Mouse (Mus musculus): ENCODE measurements around the gene Fez1. TPM values are rescaled to one million over a fixed set of nuclear protein-coding genes. Genes with fewer than 3 reads are reported as not detected.

The Fez1 gene
- polyA plus RNA-seq, 1 experiment from 2014 or later: not detected

GRCm38 (mm10) chr9:36862576-36862975 is 40.9 kb downstream of the Fez1 start:
- 41% methylated on average over 2 of the region's 2 CpGs for WGBS (ENCODE audit: missing documents)
- H3K79me2 ChIP-seq (ENCODE audit: inconsistent target): no peaks in the 10 kb centered on the region
- no peak overlapping the region for H3K27ac ChIP-seq
- H3K4me3 ChIP-seq (ENCODE audit: inconsistent target): no peak overlapping the region
- no peaks in the 10 kb centered on the region for H3K36me3 ChIP-seq (ENCODE audit: inconsistent target)

- Histone ChIP-seq H3K79me2 (ENCODE audit: inconsistent target) (no peaks in the 10 kb centered on the region), H3K4me3 (ENCODE audit: inconsistent target) (no peak overlapping the region), H3K27ac (no peak overlapping the region), H3K36me3 (ENCODE audit: inconsistent target) (no peaks in the 10 kb centered on the region)
- WGBS (ENCODE audit: missing documents): 73% methylated on average over 3 of the region's 3 CpGs
Measured at GRCm38 (mm10) chr9:36863694-36864093, 42.0 kb downstream of the Fez1 start.

- no peaks in the 10 kb centered on the region for H3K79me2 ChIP-seq (ENCODE audit: inconsistent target)
- no peak overlapping the region for H3K27ac ChIP-seq
- WGBS (ENCODE audit: missing documents): 78% methylated on average over 4 of the region's 4 CpGs
Measured at GRCm38 (mm10) chr9:36864862-36865813, 43.5 kb downstream of the Fez1 start.

GRCm38 (mm10) chr9:36868662-36869061 is 47.0 kb downstream of the Fez1 start:
- 86% methylated on average over 6 of the region's 6 CpGs for WGBS (ENCODE audit: missing documents)
- Histone ChIP-seq H3K27ac (no peak overlapping the region), H3K79me2 (ENCODE audit: inconsistent target) (no peaks in the 10 kb centered on the region), H3K4me3 (ENCODE audit: inconsistent target) (no peak overlapping the region), H3K36me3 (ENCODE audit: inconsistent target) (no peaks in the 10 kb centered on the region)

More at GRCm38 (mm10) chr9:36864862-36865813, 43.5 kb downstream of the Fez1 start:
- Histone ChIP-seq H3K36me3 (ENCODE audit: inconsistent target) (no peaks in the 10 kb centered on the region), H3K4me3 (ENCODE audit: inconsistent target) (no peak overlapping the region)

GRCm38 (mm10) chr9:36870263-36870662 is 48.6 kb downstream of the Fez1 start:
- Histone ChIP-seq H3K36me3 (ENCODE audit: inconsistent target) (no peaks in the 10 kb centered on the region), H3K4me3 (ENCODE audit: inconsistent target) (no peak overlapping the region), H3K79me2 (ENCODE audit: inconsistent target) (no peaks in the 10 kb centered on the region), H3K27ac (no peak overlapping the region)
- WGBS (ENCODE audit: missing documents): 14% methylated on average over 1 of the region's 1 CpGs

- Histone ChIP-seq H3K36me3 (ENCODE audit: inconsistent target) (no peaks in the 10 kb centered on the region), H3K79me2 (ENCODE audit: inconsistent target) (no peaks in the 10 kb centered on the region), H3K27ac (no peak overlapping the region), H3K4me3 (ENCODE audit: inconsistent target) (no peak overlapping the region)
- 88% methylated on average over 2 of the region's 2 CpGs for WGBS (ENCODE audit: missing documents)
Measured at GRCm38 (mm10) chr9:36873796-36874195, 52.1 kb downstream of the Fez1 start.

- no peak overlapping the region for H3K27ac ChIP-seq
- no peaks in the 10 kb centered on the region for H3K79me2 ChIP-seq (ENCODE audit: inconsistent target)
- WGBS (ENCODE audit: missing documents): 94% methylated on average over 5 of the region's 5 CpGs
Measured at GRCm38 (mm10) chr9:36876313-36876712, 54.6 kb downstream of the Fez1 start.

GRCm38 (mm10) chr9:36876787-36877186 is 55.1 kb downstream of the Fez1 start:
- H3K79me2 ChIP-seq (ENCODE audit: inconsistent target): no peaks in the 10 kb centered on the region
- no peaks in the 10 kb centered on the region for H3K36me3 ChIP-seq (ENCODE audit: inconsistent target)
- no peak overlapping the region for H3K4me3 ChIP-seq (ENCODE audit: inconsistent target)
- no peak overlapping the region for H3K27ac ChIP-seq

More at GRCm38 (mm10) chr9:36876313-36876712, 54.6 kb downstream of the Fez1 start:
- H3K36me3 ChIP-seq (ENCODE audit: inconsistent target): no peaks in the 10 kb centered on the region
- no peak overlapping the region for H3K4me3 ChIP-seq (ENCODE audit: inconsistent target)

GRCm38 (mm10) chr9:36881615-36882014 is 60.0 kb downstream of the Fez1 start:
- WGBS (ENCODE audit: missing documents): 87% methylated on average over 5 of the region's 5 CpGs
- Histone ChIP-seq H3K79me2 (ENCODE audit: inconsistent target) (no peaks in the 10 kb centered on the region), H3K27ac (no peak overlapping the region)

GRCm38 (mm10) chr9:36882034-36882745 is 60.5 kb downstream of the Fez1 start:
- H3K27ac ChIP-seq: no peak overlapping the region
- H3K79me2 ChIP-seq (ENCODE audit: inconsistent target): no peaks in the 10 kb centered on the region
- 60% methylated on average over 8 of the region's 8 CpGs for WGBS (ENCODE audit: missing documents)
- no peaks in the 10 kb centered on the region for H3K36me3 ChIP-seq (ENCODE audit: inconsistent target)
- H3K4me3 ChIP-seq (ENCODE audit: inconsistent target): no peak overlapping the region

More at GRCm38 (mm10) chr9:36881615-36882014, 60.0 kb downstream of the Fez1 start:
- Histone ChIP-seq H3K4me3 (ENCODE audit: inconsistent target) (no peak overlapping the region), H3K36me3 (ENCODE audit: inconsistent target) (no peaks in the 10 kb centered on the region)

- H3K36me3 ChIP-seq (ENCODE audit: inconsistent target): no peaks in the 10 kb centered on the region
- 62% methylated on average over 3 of the region's 3 CpGs for WGBS (ENCODE audit: missing documents)
- no peak overlapping the region for H3K27ac ChIP-seq
- no peaks in the 10 kb centered on the region for H3K79me2 ChIP-seq (ENCODE audit: inconsistent target)
- no peak overlapping the region for H3K4me3 ChIP-seq (ENCODE audit: inconsistent target)
Measured at GRCm38 (mm10) chr9:36883569-36883968, 61.9 kb downstream of the Fez1 start.

- no peak overlapping the region for H3K27ac ChIP-seq
- no peak overlapping the region for H3K4me3 ChIP-seq (ENCODE audit: inconsistent target)
- H3K36me3 ChIP-seq (ENCODE audit: inconsistent target): no peaks in the 10 kb centered on the region
- WGBS (ENCODE audit: missing documents): 81% methylated on average over 3 of the region's 3 CpGs
- H3K79me2 ChIP-seq (ENCODE audit: inconsistent target): no peaks in the 10 kb centered on the region
Measured at GRCm38 (mm10) chr9:36885237-36885636, 63.6 kb downstream of the Fez1 start.

- Histone ChIP-seq H3K36me3 (ENCODE audit: inconsistent target) (no peaks in the 10 kb centered on the region), H3K4me3 (ENCODE audit: inconsistent target) (no peak overlapping the region), H3K27ac (no peak overlapping the region), H3K79me2 (ENCODE audit: inconsistent target) (no peaks in the 10 kb centered on the region)
- 46% methylated on average over 4 of the region's 4 CpGs for WGBS (ENCODE audit: missing documents)
Measured at GRCm38 (mm10) chr9:36890552-36890951, 68.9 kb downstream of the Fez1 start.

GRCm38 (mm10) chr9:36893413-36893990 is 71.8 kb downstream of the Fez1 start:
- 81% methylated on average over 6 of the region's 6 CpGs for WGBS (ENCODE audit: missing documents)
- Histone ChIP-seq H3K79me2 (ENCODE audit: inconsistent target) (no peaks in the 10 kb centered on the region), H3K36me3 (ENCODE audit: inconsistent target) (no peaks in the 10 kb centered on the region), H3K27ac (no peak overlapping the region), H3K4me3 (ENCODE audit: inconsistent target) (no peak overlapping the region)

GRCm38 (mm10) chr9:36894242-36894641 is 72.6 kb downstream of the Fez1 start:
- Histone ChIP-seq H3K27ac (no peak overlapping the region), H3K36me3 (ENCODE audit: inconsistent target) (no peaks in the 10 kb centered on the region), H3K4me3 (ENCODE audit: inconsistent target) (no peak overlapping the region), H3K79me2 (ENCODE audit: inconsistent target) (no peaks in the 10 kb centered on the region)
- WGBS (ENCODE audit: missing documents): 84% methylated on average over 7 of the region's 7 CpGs
